Mouse (Mus musculus) C2C12 (cell line): ENCODE data around the gene Abhd17c. TPM values are rescaled to one million over a fixed set of nuclear protein-coding genes. Genes with fewer than 3 reads are reported as not detected.
A peak's percentile ranks its signal among the peaks of the same experiment; 100 is the strongest.

Experiments used
- H3K27me3 ChIP-seq: one replicate; pipeline ENCODE4 v1.6.1; 2011; ENCODE audit not compliant: control insufficient read depth, insufficient read depth, insufficient read length
- H3K36me3 ChIP-seq: one replicate; pipeline ENCODE4 v1.6.1; 2011; ENCODE audit not compliant: control insufficient read depth, insufficient read depth
- H3K4me3 ChIP-seq: one replicate; pipeline ENCODE4 v1.5.1; 2011; ENCODE audit warnings: mild to moderate bottlenecking, control low read depth; ENCODE audit not compliant: poor library complexity, insufficient read depth, severe bottlenecking
- H3K79me2 ChIP-seq: one replicate; pipeline ENCODE4 v1.6.1; 2011; ENCODE audit not compliant: control insufficient read depth, insufficient read depth
- H3K79me3 ChIP-seq: one replicate; pipeline ENCODE4 v1.6.1; 2011; ENCODE audit warnings: low read depth, control low read depth
- H3ac ChIP-seq: one replicate; pipeline ENCODE3; 2011; ENCODE audit warnings: low read depth; ENCODE audit not compliant: control insufficient read depth, insufficient read length
- CEBPB ChIP-seq: IDR thresholded peaks from one replicate; pipeline ENCODE4 v1.6.1; 2011; ENCODE audit warnings: low read depth, mild to moderate bottlenecking, control low read depth, moderate library complexity
- CTCF ChIP-seq: IDR thresholded peaks from one replicate; pipeline ENCODE4 v1.5.1; 2011; ENCODE audit not compliant: control insufficient read depth, insufficient read depth, insufficient read length
- FOSL1 ChIP-seq: IDR thresholded peaks from one replicate; pipeline ENCODE4 v1.8.0; 2011; ENCODE audit warnings: mild to moderate bottlenecking, low read length; ENCODE audit not compliant: poor library complexity, insufficient read depth, severe bottlenecking
- MAX ChIP-seq: IDR thresholded peaks from one replicate; pipeline ENCODE4 v1.6.1; 2011; ENCODE audit warnings: mild to moderate bottlenecking, control low read depth
- MYOD1 ChIP-seq: IDR thresholded peaks from one replicate; pipeline ENCODE4 v1.6.1; 2011; ENCODE audit warnings: low read depth; ENCODE audit not compliant: control insufficient read depth, insufficient read length
- MYOG ChIP-seq: IDR thresholded peaks from one replicate; pipeline ENCODE4 v1.6.1; 2011; ENCODE audit not compliant: control insufficient read depth, insufficient read length; ENCODE audit errors: extremely low read depth
- USF1 ChIP-seq: IDR thresholded peaks from one replicate; pipeline ENCODE4 v1.6.1; 2011; ENCODE audit warnings: low read depth, mild to moderate bottlenecking, control low read depth, moderate library complexity
- polyA plus RNA-seq: library from polyadenylated mRNA; unstranded; fragments of >200 nt; fragmentation: generic; extraction: Trizol; gene quantifications from one replicate; pipeline ENCODE4 v1.2.1, GENCODE M21; 2012; ENCODE audit warnings: missing spikeins

Gene Abhd17c
- polyA plus RNA-seq, 1 experiment = 32.9 TPM

- no peaks in the 10 kb centered on the region for H3K36me3 ChIP-seq
- H3K27me3 ChIP-seq = no peaks in the 10 kb centered on the region
- H3ac ChIP-seq = no peak overlapping the region
- TF ChIP-seq CTCF = no peak
- peaks cover 99% of the 10 kb centered on the region for H3K79me2 ChIP-seq
- H3K4me3 ChIP-seq = no peak overlapping the region
- peaks cover 77% of the 10 kb centered on the region for H3K79me3 ChIP-seq
Measured at GRCm38 (mm10) chr7:84119216-84120105, 32.2 kb downstream of the Abhd17c start.

GRCm38 (mm10) chr7:84117543-84118122 is 34.1 kb downstream of the Abhd17c start:
- H3K27me3 ChIP-seq = no peaks in the 10 kb centered on the region
- no peak overlapping the region for H3K4me3 ChIP-seq
- TF ChIP-seq MYOD1 (peak; percentile 19), USF1 (no peak), CEBPB (peak; percentile 4), FOSL1 (no peak), CTCF (no peak), MYOG (no peak), MAX (no peak)
- peaks cover 15% of the 10 kb centered on the region for H3K36me3 ChIP-seq
- no peak overlapping the region for H3ac ChIP-seq
- H3K79me3 ChIP-seq = peaks cover 63% of the 10 kb centered on the region
- peaks cover 96% of the 10 kb centered on the region for H3K79me2 ChIP-seq

- H3K79me2 ChIP-seq = peaks cover 88% of the 10 kb centered on the region
- peaks cover 18% of the 10 kb centered on the region for H3K36me3 ChIP-seq
- H3K79me3 ChIP-seq = peaks cover 57% of the 10 kb centered on the region
- no peak overlapping the region for H3ac ChIP-seq
- TF ChIP-seq FOSL1 (no peak), USF1 (no peak), CEBPB (no peak), CTCF (no peak), MYOD1 (no peak), MYOG (no peak), MAX (no peak)
- no peaks in the 10 kb centered on the region for H3K27me3 ChIP-seq
- H3K4me3 ChIP-seq = no peak overlapping the region
Measured at GRCm38 (mm10) chr7:84116621-84117542, 34.8 kb downstream of the Abhd17c start.

- H3ac ChIP-seq = no peak overlapping the region
- no peak overlapping the region for H3K4me3 ChIP-seq
- H3K27me3 ChIP-seq = no peaks in the 10 kb centered on the region
- H3K36me3 ChIP-seq = peaks cover 26% of the 10 kb centered on the region
- peaks cover 73% of the 10 kb centered on the region for H3K79me2 ChIP-seq
- H3K79me3 ChIP-seq = peaks cover 45% of the 10 kb centered on the region
- no peak for TF ChIP-seq MYOG
- TF ChIP-seq MYOD1 = no peak
- no peak for TF ChIP-seq FOSL1
Measured at GRCm38 (mm10) chr7:84115385-84115784, 36.3 kb downstream of the Abhd17c start.

GRCm38 (mm10) chr7:84114775-84115174 is 36.9 kb downstream of the Abhd17c start:
- Histone ChIP-seq H3ac (no peak overlapping the region), H3K4me3 (no peak overlapping the region), H3K36me3 (peaks cover 31% of the 10 kb centered on the region), H3K79me3 (peaks cover 40% of the 10 kb centered on the region), H3K27me3 (no peaks in the 10 kb centered on the region), H3K79me2 (peaks cover 71% of the 10 kb centered on the region)
- no peak for TF ChIP-seq MYOG
- TF ChIP-seq MAX = no peak
- TF ChIP-seq MYOD1 = no peak
- no peak for TF ChIP-seq USF1
- TF ChIP-seq CEBPB = no peak
- no peak for TF ChIP-seq CTCF
- no peak for TF ChIP-seq FOSL1

GRCm38 (mm10) chr7:84113035-84113390 is 38.7 kb downstream of the Abhd17c start:
- TF ChIP-seq MYOG (no peak), FOSL1 (no peak), MAX (no peak), CEBPB (no peak), MYOD1 (no peak)
- H3K79me2 ChIP-seq = peaks cover 53% of the 10 kb centered on the region
- peaks cover 22% of the 10 kb centered on the region for H3K79me3 ChIP-seq
- no peak overlapping the region for H3K4me3 ChIP-seq
- no peak overlapping the region for H3ac ChIP-seq
- H3K27me3 ChIP-seq = no peaks in the 10 kb centered on the region
- peaks cover 39% of the 10 kb centered on the region for H3K36me3 ChIP-seq
